In genomic region chr14:72175751-72176150, GRCm38 (mm10) we compare ENCODE assay signal across 12 mouse cellular contexts.
"Had no signal": no experiment of that assay in that cellular context is flagged by ENCODE, and none has a peak within 500 bp of the region (broad histone marks: within the 10 kb centered on the region; RNA-seq: fewer than 3 reads in every experiment).

No protein-coding gene starts in this region.

- DNase-seq: lung, adult 18-20 months; lung, postnatal 10 days; lung, postnatal 4 days; midbrain, embryonic 14.5 days; retina, postnatal 1 day; right cerebral cortex, adult 18-20 months; right cerebral cortex, postnatal 25 days; right cerebral cortex, postnatal 4 days; spleen, adult 18-20 months; thymus, adult 18-20 months; thymus, postnatal 14 days; thymus, postnatal 36 days had no signal
